Mouse (Mus musculus): ENCODE measurements around the gene Defb19. TPM values are rescaled to one million over a fixed set of nuclear protein-coding genes. Genes with fewer than 3 reads are reported as not detected.

Defb19 gene
- 4.4 and 4.8 TPM in 2 replicates for polyA plus RNA-seq (2015; fragmentation: Nextera tagmentation; extraction: Ambion mirVana)

DNA sequence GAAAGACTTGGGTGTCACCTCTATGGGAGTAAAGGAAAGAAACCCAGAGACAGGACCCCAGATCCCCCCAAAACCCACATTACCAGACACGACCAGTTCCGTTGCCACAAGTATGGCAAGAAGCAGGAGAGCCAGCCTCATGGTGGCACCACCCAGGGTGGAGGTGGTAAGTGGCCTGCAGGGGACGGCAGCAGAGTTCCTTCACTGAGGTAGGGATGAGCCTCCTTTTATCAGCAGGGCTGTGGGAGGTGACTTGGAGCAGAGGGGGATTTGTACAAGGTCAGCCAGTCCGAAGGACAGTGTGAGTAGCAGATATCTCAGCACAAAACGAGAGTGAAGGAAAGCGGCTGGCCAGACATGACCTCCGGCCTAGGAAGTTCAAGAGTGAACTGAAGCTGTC is at the start of gene Defb19:
Gene Defb19 (minus strand): TSS at position 206 of the 400 bp plus-strand sequence.
- Histone ChIP-seq H3K9me3 (replicated peaks) (no peaks in the 10 kb centered on the region), H3K27ac (no peak within 1 kb of the TSS; the same call in 1 of the 2 replicates), H3K9ac (no peak within 1 kb of the TSS), H3K4me1 (0 out of 2 replicates have a peak, but pooled peaks cover 8% of the 10 kb centered on the region), H3K4me2 (no peak within 1 kb of the TSS), H3K4me3 (replicated peaks) (no peak within 1 kb of the TSS), H3K36me3 (no peaks in the 10 kb centered on the region), H3K27me3 (no peaks in the 10 kb centered on the region)
- WGBS = 43% methylated on average over 7 of the region's 7 CpGs
- ATAC-seq (replicated peaks; ENCODE audit: low FRiP score) = no peak

GRCm38 (mm10) chr2:152629904-152630303 is 49.8 kb upstream of the Defb19 start:
- peaks cover 93% of the 10 kb centered on the region for H3K4me1 ChIP-seq
- H3K4me2 ChIP-seq = peak overlapping the region; percentile 83

GRCm38 (mm10) chr2:152629239-152629638 is 49.1 kb upstream of the Defb19 start:
- WGBS = 25% methylated on average over 3 of the region's 3 CpGs
- peak overlapping the region; percentile 84 for H3K27ac ChIP-seq
- no peak overlapping the region for H3K9ac ChIP-seq
- peaks cover 22% of the 10 kb centered on the region for H3K27me3 ChIP-seq
- no peak for ATAC-seq (replicated peaks; ENCODE audit: low FRiP score)
- peak overlapping the region; percentile 67 for H3K4me3 ChIP-seq (replicated peaks)
- peak overlapping the region; percentile 83 for H3K4me2 ChIP-seq
- no peaks in the 10 kb centered on the region for H3K9me3 ChIP-seq (replicated peaks)
- H3K36me3 ChIP-seq = peaks cover 15% of the 10 kb centered on the region
- H3K4me1 ChIP-seq = peaks cover 86% of the 10 kb centered on the region

More at GRCm38 (mm10) chr2:152629904-152630303, 49.8 kb upstream of the Defb19 start:
- WGBS = 83% methylated on average over 6 of the region's 6 CpGs
- Histone ChIP-seq H3K9ac (no peak overlapping the region), H3K36me3 (peaks cover 20% of the 10 kb centered on the region), H3K27ac (peak overlapping the region; percentile 19; the same call in 1 of the 2 replicates), H3K4me3 (replicated peaks) (peak overlapping the region; percentile 67), H3K27me3 (peaks cover 22% of the 10 kb centered on the region), H3K9me3 (replicated peaks) (no peaks in the 10 kb centered on the region)
- ATAC-seq (replicated peaks; ENCODE audit: low FRiP score) = no peak

GRCm38 (mm10) chr2:152628066-152628465 is 48.0 kb upstream of the Defb19 start:
- H3K27ac ChIP-seq = peak overlapping the region; percentile 84
- WGBS = 32% methylated on average over 17 of the region's 17 CpGs
- no peak for ATAC-seq (replicated peaks; ENCODE audit: low FRiP score)

DNA sequence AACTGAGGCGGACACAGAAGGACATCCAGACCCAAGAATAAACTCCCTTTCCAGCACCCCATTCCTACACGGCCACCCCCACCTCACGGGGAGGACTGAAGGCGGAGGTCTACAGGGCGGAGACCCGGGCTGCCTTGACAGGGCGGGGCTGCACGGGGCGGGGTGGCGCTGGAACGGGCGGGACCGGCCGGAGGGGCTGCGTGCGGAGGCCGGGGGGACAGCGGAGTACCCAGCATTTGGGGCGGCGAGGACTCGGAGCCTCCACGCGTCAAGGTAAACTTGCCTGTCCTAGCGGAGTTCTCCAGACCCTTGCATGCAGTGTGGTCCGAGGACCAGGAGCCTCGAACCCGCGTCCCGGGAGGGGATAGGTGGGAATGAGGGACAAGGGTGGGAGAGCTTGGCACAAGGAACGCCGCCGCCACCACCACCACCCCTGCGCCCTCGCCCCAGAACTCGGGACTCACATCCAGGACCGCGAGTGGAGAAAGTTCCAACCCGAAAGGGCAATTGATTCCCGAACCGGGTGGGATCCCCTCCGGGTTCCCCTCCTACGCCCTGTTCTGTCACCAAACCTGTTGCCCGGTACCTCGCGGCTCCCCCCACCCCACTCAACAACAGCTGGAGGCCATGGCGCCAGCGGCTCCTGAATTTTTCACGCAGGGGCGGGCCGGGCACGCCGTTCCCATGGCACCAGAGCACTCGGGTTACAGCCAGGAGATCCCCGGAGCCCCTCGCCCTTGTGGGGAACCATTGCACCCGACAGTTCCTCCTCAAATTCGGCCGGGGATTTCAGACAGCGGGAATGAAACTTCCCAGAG is 46.9 kb upstream of the Defb19 start, which contains the start of gene Rem1:
Gene Rem1 (plus strand): TSS at position 178 of the 818 bp plus-strand sequence.
- peak; percentile 49 for ATAC-seq (replicated peaks; ENCODE audit: low FRiP score)
- H3K27me3 ChIP-seq = peaks cover 22% of the 10 kb centered on the region
- peak within 1 kb of the TSS; percentile 68 for H3K9ac ChIP-seq
- peak within 1 kb of the TSS; percentile 83 for H3K4me2 ChIP-seq
- WGBS = under 1% methylated on average over 56 of the region's 59 CpGs
- peak within 1 kb of the TSS; percentile 67 for H3K4me3 ChIP-seq (replicated peaks)
- no peaks in the 10 kb centered on the region for H3K9me3 ChIP-seq (replicated peaks)
- peaks cover 11% of the 10 kb centered on the region for H3K36me3 ChIP-seq
- H3K4me1 ChIP-seq = peaks cover 74% of the 10 kb centered on the region
- peak within 1 kb of the TSS; percentile 84 for H3K27ac ChIP-seq

More at GRCm38 (mm10) chr2:152628066-152628465, 48.0 kb upstream of the Defb19 start:
- Histone ChIP-seq H3K9me3 (replicated peaks) (no peaks in the 10 kb centered on the region), H3K36me3 (peaks cover 11% of the 10 kb centered on the region), H3K27me3 (peaks cover 22% of the 10 kb centered on the region), H3K4me3 (replicated peaks) (peak overlapping the region; percentile 67), H3K9ac (peak overlapping the region; percentile 68), H3K4me2 (peak overlapping the region; percentile 83), H3K4me1 (peaks cover 77% of the 10 kb centered on the region)

DNA sequence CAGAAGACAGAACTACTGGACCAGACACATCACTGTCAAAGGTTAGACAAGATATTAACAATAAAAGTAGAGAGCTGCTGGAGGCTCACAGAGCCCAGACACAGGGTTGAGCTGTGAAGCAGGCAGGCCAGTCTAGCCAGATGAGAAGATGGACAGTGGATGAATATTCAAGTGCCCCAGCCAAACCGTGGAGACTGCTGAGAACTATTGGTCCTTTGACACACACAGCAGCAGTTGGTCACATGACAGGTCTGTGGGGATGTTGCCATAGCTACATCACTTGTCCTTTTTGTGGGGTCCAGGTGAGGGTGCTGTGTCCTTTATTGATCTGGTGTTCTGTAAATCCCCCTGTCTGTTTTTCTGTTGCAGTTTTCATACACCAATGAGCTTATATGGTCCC is 45.1 kb upstream of the Defb19 start:
- Histone ChIP-seq H3K4me3 (replicated peaks) (no peak overlapping the region), H3K9me3 (replicated peaks) (no peaks in the 10 kb centered on the region), H3K27ac (peak overlapping the region; percentile 84; the same call in 1 of the 2 replicates), H3K36me3 (no peaks in the 10 kb centered on the region; the same call in 1 of the 2 replicates), H3K9ac (no peak overlapping the region), H3K4me1 (peaks cover 74% of the 10 kb centered on the region), H3K27me3 (peaks cover 22% of the 10 kb centered on the region), H3K4me2 (no peak overlapping the region)
- 18% methylated on average over 1 of the region's 1 CpGs for WGBS
- no peak for ATAC-seq (replicated peaks; ENCODE audit: low FRiP score)

DNA sequence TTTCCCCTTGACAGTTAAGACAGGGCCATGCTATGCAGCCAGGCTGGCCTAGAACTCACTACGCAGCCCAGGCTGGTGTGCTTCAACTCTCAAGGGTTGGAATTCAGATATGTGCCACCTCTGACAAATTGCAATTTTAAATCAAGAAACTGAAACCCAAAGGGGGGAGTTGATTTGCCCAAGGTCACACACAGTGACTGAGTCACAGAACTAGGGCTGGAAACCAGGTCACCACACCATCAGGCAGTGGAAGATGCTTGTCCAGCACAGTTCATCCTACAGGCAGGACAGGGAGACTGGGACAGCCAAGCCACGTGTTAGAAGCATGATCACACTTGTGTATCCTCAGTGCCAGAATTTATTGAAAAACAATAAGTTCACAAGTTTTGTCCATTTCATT is 44.5 kb upstream of the Defb19 start:
- no peak overlapping the region for H3K4me3 ChIP-seq (replicated peaks)
- no peaks in the 10 kb centered on the region for H3K9me3 ChIP-seq (replicated peaks)
- H3K27me3 ChIP-seq = peaks cover 22% of the 10 kb centered on the region
- 0 out of 2 replicates have a peak overlapping the region, but pooled peaks have one; percentile 16 for H3K27ac ChIP-seq
- WGBS = 82% methylated on average over 2 of the region's 2 CpGs
- no peak overlapping the region for H3K4me2 ChIP-seq
- ATAC-seq (replicated peaks; ENCODE audit: low FRiP score) = no peak
- no peak overlapping the region for H3K9ac ChIP-seq
- H3K4me1 ChIP-seq = peaks cover 71% of the 10 kb centered on the region
- no peaks in the 10 kb centered on the region; the same call in 1 of the 2 replicates for H3K36me3 ChIP-seq

GRCm38 (mm10) chr2:152622953-152623352 is 42.8 kb upstream of the Defb19 start, which contains the start of gene Defb25:
Gene Defb25, minus strand, starts transcription at chr2:152623053.
- Histone ChIP-seq H3K27me3 (peaks cover 14% of the 10 kb centered on the region), H3K36me3 (no peaks in the 10 kb centered on the region), H3K27ac (peak within 1 kb of the TSS; percentile 87), H3K4me2 (peak within 1 kb of the TSS; percentile 12; the same call in 1 of the 2 replicates), H3K4me3 (replicated peaks) (0 out of 2 replicates have a peak within 1 kb of the TSS, but pooled peaks have one; percentile 5), H3K9me3 (replicated peaks) (no peaks in the 10 kb centered on the region), H3K4me1 (peaks cover 55% of the 10 kb centered on the region), H3K9ac (no peak within 1 kb of the TSS)
- WGBS = 67% methylated on average over 7 of the region's 7 CpGs
- no peak for ATAC-seq (replicated peaks; ENCODE audit: low FRiP score)

DNA sequence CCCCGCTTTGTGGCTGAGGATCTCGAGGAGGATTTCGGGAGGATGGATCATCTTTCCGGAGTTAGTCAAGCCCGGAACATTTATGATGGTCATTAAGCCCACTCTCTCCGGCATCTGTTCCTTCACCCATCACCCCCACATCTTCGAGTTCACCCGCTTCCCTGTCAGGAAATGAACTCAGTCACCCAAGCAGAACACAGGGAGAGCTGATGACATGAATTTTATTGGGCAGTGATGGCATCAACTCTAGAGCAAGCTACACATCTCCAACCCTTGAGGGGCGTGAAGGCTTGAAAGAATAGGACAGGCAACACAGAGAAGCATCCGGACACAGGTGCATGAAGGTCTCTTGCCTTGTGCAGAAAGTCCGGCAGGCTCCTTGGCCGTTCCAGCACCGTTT is 42.0 kb upstream of the Defb19 start:
- H3K36me3 ChIP-seq = no peaks in the 10 kb centered on the region
- H3K9ac ChIP-seq = no peak overlapping the region
- H3K4me3 ChIP-seq (replicated peaks) = no peak overlapping the region
- 22% methylated on average over 13 of the region's 13 CpGs for WGBS
- H3K9me3 ChIP-seq (replicated peaks) = no peaks in the 10 kb centered on the region
- H3K27ac ChIP-seq = peak overlapping the region; percentile 87
- H3K4me1 ChIP-seq = peaks cover 48% of the 10 kb centered on the region
- H3K27me3 ChIP-seq = peaks cover 8% of the 10 kb centered on the region; the same call in 1 of the 2 replicates
- H3K4me2 ChIP-seq = 0 out of 2 replicates have a peak overlapping the region, but pooled peaks have one; percentile 12
- peak; percentile 72 for ATAC-seq (replicated peaks; ENCODE audit: low FRiP score)

GRCm38 (mm10) chr2:152620367-152621134 is 40.4 kb upstream of the Defb19 start:
- Histone ChIP-seq H3K27ac (peak overlapping the region; percentile 87), H3K4me3 (replicated peaks) (no peak overlapping the region), H3K9ac (no peak overlapping the region), H3K27me3 (peaks cover 3% of the 10 kb centered on the region; the same call in 1 of the 2 replicates), H3K36me3 (no peaks in the 10 kb centered on the region), H3K9me3 (replicated peaks) (no peaks in the 10 kb centered on the region), H3K4me2 (peak overlapping the region; percentile 29), H3K4me1 (peaks cover 32% of the 10 kb centered on the region)
- 57% methylated on average over 9 of the region's 9 CpGs for WGBS
- ATAC-seq (replicated peaks; ENCODE audit: low FRiP score) = no peak

- no peaks in the 10 kb centered on the region for H3K27me3 ChIP-seq
- no peak overlapping the region for H3K9ac ChIP-seq
- 65% methylated on average over 5 of the region's 5 CpGs for WGBS
- peaks cover 23% of the 10 kb centered on the region for H3K4me1 ChIP-seq
- H3K36me3 ChIP-seq = no peaks in the 10 kb centered on the region
- H3K27ac ChIP-seq = no peak overlapping the region
- ATAC-seq (replicated peaks; ENCODE audit: low FRiP score) = no peak
- H3K4me2 ChIP-seq = no peak overlapping the region
- no peaks in the 10 kb centered on the region for H3K9me3 ChIP-seq (replicated peaks)
- H3K4me3 ChIP-seq (replicated peaks) = no peak overlapping the region
Observed at GRCm38 (mm10) chr2:152617374-152617773, 37.3 kb upstream of the Defb19 start.
